Mouse (Mus musculus) frontal cortex, postnatal 10 days (tissue): ENCODE measurements around the gene Add3.

Experiments
- DNase-seq, 2 experiments: peaks; one replicate each; pipeline ENCODE4 v3.0.0; 2022; ENCODE audit warnings: low spot score in 2 of 2, mixed read lengths in 1 of 2

Add3 gene

GRCm38 (mm10) chr19:53140044-53140803 lies at the start of gene Add3:
Gene Add3 (plus strand): TSS chr19:53140443.
- DNase-seq, result peak; percentile 49 to 66

DNA sequence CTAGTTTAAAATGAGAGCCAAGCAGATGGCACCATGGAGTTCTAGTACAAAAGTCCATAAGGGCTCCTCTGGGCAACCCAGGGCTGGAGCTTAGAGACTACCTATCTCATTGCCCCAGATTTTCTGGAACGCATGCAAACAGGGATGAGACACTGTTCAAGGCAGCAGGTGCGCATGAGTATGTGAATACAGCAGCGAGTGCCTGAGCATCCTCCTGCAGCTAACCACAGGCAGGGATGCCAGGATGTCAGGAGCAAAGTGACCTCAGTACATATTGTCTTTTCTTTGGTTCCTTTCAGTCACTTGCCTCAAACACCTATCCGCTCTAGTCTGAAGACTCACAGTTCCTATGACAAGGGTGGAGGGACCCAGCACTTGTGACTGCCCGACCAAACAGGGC lies 49.6 kb upstream of the Add3 start:
- DNase-seq, result no peak

DNA sequence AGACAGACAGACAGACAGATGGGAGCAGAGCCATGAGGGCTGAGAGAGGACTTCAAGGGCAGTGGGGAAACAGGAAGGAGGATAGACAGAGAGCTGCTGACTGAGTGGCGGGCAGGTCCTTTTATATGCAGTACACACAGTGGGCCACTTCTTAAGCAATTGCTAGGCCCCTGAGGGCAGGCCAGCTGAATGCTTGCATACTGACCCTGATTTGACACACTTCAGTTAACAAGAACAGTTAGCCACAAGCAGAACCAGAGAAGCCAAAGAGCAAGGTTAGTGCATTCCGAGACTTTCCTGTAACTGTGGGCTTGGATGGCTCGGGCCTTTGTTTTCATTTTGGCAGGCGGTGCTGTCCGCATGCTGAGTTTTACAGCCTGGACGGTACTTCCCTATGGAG lies 48.0 kb upstream of the Add3 start:
- DNase-seq, result no peak

DNA sequence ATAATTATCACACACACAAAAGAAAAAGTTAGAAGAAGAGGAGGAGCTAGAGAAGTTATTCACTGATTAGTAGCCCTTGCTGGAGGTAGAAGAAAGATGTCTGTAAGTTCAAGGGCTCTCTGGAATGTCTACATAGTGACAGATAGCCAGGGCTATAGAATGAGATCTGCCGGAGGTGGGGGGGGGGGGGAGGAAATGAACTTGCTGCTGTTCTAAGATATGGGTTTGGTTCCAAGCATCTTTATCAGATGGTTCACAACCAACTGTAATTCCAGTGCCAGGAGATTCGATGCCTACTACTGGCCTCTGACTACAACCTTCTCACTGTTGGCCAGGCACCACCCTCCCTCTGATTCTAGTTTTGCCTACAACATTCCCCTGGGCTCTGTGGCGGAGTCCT lies 46.9 kb upstream of the Add3 start:
- DNase-seq, result no peak

GRCm38 (mm10) chr19:53094684-53095083 lies 45.6 kb upstream of the Add3 start:
- no peak for DNase-seq

GRCm38 (mm10) chr19:53101374-53102300 lies 38.6 kb upstream of the Add3 start:
- DNase-seq, result no peak

- DNase-seq, result peak in 1 of 2 experiments; percentile 28
Observed at GRCm38 (mm10) chr19:53105374-53106090, 34.7 kb upstream of the Add3 start.

- DNase-seq, result peak in 1 of 2 experiments; percentile 26
Observed at GRCm38 (mm10) chr19:53106952-53107351, 33.3 kb upstream of the Add3 start.

GRCm38 (mm10) chr19:53107361-53108247 lies 32.6 kb upstream of the Add3 start:
- DNase-seq, result no peak

GRCm38 (mm10) chr19:53111996-53112590 lies 28.1 kb upstream of the Add3 start:
- no peak for DNase-seq

DNA sequence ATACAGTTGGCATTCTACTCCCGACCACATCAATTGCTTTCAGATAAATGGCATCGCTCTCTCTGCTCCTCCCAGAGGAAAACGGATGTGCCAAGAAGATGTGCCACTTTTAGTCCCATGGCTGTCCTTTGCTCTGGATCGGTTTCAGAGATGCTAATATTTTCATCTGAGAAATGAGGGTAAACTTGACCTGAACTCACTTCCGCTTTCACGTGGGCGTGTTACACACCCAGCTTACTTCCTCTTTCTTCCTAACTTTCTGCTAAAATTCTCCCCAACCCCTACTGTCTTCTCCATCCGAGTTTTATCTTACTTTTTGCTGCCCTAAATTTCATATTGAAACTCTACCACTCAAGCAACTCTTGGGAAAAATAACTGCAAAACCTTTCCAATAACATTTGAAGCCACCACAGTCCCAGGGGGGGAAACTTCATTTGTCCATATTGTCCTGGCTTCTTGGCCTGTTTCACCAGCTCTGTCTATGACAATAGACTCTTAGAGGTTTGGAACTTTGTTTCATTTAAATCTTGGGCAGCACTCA lies 20.9 kb upstream of the Add3 start:
- no peak for DNase-seq

DNA sequence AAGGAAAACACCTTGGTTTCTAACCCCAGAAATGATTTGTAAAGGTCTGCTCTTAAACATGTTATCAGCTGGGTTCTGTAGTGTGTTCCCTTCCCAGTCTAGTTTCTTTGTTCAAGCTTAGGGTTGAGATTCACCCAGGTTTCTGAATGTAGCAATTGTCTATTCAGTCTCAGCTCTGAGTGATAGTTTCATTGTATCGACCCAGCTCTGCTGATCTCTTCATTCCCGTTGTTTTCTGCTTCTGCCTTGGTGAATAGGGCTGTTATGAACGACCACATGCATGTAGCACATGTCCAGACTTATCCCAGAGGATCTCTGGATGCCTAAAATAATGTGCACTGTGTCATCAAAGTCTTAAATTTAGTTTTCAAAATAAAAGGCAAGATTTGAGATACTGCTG lies 19.8 kb upstream of the Add3 start:
- DNase-seq, result no peak

GRCm38 (mm10) chr19:53122641-53123241 lies 17.5 kb upstream of the Add3 start:
- DNase-seq, result no peak

GRCm38 (mm10) chr19:53123301-53123700 lies 16.9 kb upstream of the Add3 start:
- no peak for DNase-seq

GRCm38 (mm10) chr19:53125679-53126078 lies 14.6 kb upstream of the Add3 start:
- no peak for DNase-seq

- no peak for DNase-seq
Observed at GRCm38 (mm10) chr19:53126546-53126945, 13.7 kb upstream of the Add3 start.

DNA sequence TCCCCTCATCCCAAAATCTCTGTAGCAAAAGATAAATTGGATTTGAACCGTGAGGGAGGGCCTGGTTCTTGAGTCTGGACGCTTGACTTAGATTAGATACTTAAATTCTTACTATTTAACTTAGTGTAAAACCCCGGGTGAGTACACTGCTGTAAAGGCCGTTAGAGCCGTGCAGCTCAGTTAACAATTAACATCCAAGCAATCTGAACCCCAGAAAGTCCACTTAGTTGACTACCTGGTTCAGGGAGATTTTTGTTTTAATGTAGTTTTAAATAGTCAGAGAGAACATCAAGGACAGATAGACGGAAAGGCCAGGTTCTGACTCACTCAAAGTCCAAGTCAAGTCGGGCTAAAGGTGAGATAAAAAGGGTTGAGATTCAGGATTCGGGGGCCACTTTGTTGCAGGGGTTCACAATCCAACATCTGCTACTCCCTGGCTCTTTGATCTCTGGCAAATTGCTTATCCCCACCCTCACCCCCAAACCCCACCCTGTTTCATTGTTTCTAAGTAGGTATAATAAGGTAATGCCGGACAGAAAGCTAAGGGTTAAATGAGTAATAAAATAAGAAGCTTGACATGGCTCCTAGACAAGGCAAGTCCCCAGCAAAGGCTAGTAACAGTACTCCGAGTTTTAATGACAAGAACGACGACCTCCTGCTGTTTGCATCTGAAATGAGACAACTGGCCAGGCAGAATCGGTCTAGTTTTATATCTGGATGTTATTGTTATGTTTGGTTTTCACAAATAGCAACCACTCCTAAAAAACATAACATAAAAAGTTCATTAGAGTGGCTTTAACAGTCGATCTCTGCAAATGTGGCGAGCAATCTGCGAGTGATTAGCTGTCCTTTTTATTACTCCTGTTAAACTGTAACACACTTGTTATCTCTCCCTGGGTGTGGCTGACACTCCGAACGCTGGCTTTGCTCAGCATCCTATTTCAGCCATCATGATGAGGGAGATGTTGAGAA lies 12.6 kb upstream of the Add3 start:
- DNase-seq, result no peak

GRCm38 (mm10) chr19:53128494-53129337 lies 11.5 kb upstream of the Add3 start:
- DNase-seq, result no peak
